Mouse (Mus musculus) cerebellum, postnatal 25 days (tissue): ENCODE measurements around the gene Rps21.

Experiments
- DNase-seq, 2 experiments: peaks; one replicate each; pipeline ENCODE4 v3.0.0; 2021; ENCODE audit warnings: mixed read lengths in 2 of 2

The Rps21 gene

DNA sequence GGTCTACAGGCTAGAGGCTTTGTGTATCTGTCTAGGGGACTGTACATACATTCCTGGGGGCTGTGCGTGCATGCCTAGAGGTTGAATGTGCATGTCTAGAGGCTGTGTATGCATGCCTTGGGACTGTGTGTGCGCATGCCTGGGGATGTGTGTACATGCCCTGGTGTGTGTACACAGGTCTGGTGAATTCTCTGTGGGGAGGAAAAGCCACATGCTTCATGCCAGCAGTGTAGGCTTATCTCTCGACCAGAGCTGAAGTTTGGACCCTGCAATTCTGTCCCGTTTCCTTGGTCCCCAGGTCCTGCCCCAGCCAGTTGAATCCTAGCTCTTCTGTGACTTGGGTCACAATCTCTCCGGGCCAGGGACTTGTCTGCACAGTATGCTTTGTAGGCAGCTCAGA, 34.4 kb downstream of the Rps21 start:
- DNase-seq, result no peak

DNA sequence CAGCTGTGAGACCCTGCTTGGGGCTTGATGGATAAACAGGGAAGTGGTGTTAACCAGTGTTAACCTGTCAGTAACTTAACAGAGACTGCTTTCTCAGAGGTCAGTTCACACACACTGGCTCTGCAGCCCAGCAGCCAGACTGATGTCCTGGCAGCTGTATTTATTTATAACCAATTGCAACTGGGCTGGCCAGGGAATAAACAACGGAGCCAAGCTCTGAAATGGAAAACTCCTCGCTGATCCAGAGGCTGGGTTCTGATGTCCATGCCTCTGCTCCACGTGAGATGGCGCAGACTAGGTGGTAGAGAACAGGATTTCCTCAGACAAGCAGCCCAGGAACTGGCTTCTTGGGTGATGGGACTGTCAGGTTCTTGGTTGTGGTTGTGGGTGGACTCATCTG, 34.8 kb downstream of the Rps21 start:
- no peak for DNase-seq

DNA sequence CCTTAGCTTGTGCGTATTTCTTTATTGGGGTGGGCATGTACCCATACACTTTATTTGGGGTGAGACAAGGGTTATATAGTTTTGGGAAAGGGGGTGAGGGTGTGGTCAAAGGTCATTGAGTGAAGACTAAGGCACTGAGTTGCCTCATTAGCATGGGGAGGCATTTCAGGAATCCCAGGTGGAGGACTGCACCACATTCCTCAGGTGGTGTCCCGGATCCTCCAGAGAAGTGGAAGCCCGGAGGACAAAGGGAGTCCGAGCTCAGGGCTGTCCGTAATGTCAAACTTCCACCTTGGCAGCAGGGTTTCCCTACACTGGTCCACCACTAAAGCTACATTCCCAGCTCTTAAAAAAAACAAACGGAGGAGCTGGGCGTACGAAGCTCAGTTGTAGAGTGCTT, 35.7 kb downstream of the Rps21 start:
- DNase-seq, result no peak

DNA sequence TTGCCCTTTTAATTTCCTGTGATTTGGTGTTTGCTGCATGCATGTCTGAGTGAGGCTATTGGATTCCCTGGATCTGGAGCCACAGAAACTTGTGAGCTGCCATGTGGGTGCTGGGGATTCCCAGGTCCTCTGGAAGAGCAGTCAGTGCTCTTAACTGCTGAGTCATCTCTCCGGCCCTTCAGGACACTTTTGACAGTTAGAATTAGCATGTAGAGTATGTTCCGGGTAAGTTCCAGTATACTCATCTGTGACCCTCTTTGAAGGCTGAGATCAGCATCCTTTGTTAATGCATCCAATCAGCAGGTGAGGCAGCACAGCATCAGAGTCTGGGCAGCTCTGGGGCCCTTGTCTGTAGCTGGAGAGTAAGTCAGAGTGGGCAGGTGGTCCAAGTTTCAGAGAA, 43.1 kb downstream of the Rps21 start:
- no peak for DNase-seq

DNA sequence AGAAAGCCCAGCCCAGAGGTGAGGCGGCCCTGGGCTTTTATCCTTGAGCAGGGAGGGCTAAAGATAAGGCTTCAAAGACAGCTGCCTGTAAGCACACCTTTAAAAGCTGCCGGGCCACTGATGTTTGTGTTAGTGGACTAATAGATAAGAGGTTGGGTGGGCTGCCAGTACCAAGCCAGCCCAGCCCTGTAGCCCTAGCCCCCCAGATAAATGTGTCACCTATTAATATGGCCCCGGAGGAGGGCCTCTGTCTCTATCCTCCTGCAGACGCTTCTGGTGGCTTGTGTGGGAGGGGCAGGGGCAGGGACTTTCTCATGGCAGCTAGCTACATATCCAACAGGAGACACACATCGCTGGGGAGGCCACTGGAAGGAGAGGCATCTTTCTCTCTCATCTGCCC, 43.6 kb downstream of the Rps21 start:
- no peak for DNase-seq

DNA sequence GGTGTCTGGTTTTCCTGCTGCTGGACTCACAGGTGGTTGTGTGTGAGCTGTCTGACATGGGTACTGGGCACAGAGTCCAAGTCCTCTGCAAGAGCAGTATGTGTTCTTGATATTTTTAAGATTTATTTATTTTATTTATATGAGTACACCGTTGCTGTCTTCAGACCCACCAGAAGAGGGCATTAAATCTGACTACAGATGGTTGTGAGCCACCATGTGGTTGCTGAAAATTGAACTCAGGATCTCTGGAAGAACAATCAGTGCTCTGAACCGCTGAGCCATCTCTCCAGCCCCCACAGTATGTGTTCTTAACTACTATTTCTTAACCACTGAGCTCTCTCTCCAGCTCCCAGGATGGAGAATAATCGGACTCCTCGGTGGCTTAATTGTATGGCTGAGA, 45.0 kb downstream of the Rps21 start:
- no peak for DNase-seq

DNA sequence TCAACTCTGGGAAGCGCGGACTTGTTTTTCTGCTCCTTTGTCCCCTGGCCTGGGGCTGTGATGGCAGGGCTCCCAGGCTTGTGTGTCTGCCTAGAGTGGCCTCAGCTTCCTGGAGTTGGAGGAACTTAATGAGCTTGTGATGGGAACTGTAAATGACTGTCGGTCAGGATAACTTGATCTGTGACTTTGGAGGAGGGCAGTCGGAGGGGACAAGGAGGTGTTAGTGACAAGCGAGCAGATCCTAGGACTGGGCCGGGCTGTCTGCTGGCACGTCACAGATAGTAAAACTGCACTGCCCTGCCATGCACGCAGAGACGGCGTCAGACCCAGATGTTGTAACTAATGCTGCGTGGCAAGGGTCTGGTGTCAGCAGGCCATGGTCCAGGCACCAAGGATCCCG, 46.3 kb downstream of the Rps21 start:
- no peak for DNase-seq

DNA sequence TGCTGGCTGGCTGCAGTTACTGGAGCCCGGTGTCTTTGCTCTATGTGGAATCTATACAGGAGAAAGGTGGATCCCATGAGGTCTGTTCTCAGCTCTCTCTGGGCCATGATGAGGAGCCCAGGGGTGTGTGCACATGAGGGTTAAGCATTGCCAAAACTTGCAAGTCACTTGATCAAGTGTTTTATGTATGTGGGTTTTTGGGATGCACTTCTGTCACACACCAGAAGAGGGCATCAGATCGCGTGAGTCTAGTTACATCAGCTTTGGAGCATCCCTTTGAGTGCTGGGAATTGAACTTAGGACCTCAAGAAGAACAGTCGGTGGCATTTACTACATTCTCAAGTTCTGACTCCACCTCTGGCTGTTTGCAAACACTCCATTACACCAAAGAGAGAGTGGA, 47.4 kb downstream of the Rps21 start:
- no peak for DNase-seq

DNA sequence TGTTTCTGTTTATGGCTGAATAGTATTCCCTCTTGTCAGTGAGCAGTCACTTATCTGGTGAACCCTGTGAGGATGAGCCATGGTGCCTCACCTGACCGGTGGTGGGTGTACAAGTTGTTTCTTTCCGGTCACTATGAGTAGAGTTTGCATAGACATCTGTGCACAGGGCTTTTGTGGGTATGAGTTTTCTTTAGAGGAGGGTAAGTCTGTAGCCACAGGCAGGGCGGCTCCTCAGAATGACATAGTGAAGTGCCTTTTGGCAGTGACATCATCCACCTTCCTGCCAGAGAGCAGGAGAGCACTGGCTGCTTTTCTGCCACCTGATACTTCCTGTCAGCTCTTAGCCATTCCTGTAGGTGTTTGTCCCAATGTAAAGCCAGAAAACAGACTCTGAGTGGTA, 48.3 kb downstream of the Rps21 start:
- no peak for DNase-seq

DNA sequence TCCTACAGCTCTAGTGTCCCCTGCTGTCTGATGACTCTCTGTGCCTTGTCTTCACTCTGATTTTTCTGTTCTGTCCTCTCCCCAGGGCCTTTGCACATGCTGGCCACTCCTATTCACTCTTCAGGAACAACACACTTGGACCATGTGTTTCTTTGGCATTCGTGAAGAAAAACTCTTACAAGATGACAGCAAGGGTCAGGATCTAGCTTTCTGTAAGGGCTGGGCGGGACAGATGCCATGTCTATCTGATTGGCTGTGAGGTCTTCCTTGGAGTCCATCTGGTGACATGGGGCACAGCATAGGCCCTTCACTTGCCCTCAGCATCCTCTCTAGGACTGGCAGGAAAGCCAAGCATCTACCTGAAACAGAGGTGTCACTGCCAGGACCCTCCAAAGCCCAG, 48.8 kb downstream of the Rps21 start:
- no peak for DNase-seq

DNA sequence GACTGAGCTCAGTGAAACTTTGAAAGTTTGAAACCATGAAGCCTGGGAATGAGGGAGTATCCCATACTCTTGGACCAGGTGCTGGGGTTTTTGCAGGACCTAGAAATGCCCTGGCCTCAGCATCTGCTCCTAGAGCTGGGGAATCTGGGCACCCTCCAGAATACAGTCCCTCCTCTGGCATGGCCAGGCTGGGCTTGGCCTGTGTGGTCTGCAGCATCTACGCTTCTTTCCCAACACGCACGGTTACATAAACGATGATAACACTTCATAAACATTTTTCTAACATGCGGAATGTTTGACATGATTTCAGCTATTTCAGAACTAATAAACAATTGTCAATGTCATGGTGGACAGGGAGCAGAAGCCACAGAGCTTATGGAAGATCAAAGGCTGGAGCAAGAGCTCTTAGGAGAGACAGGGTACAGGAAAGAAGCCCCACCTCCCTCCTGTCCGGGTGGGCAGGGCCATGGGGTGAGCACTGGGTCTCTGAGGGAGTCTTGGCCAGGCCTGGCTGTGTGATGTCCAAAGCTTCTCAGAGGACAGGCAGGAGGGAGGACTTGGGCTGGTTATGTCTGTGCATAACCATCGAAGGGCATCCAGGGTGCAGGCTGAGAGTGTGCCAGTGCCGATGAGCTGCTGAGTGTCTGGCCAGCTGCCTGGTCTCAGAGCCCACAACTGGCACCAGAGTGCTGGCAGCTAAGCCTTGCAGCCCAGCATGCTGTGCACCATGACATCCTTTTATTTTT, 49.4 kb downstream of the Rps21 start:
- peak; percentile 7 to 26 for DNase-seq

DNA sequence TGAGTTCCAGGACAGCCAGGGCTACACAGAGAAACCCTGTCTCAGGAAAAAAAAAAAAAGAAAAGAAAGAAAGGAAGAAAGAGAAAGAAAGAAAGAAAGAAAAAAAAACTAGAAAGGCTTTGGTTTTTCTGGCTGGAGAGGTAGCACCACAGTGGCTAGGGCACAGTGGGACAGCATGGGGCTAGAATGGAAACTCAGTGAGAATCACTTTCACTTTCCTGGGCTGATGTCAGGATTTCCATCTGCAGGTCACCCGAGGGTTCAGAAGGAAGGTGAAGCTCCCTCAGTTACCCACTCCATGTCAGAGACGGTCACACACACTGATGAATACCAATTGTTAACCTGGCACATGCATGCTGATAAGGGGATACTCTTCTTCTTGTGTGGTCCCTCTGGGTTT, 50.5 kb downstream of the Rps21 start:
- no peak for DNase-seq
